In genomic region chr14:122075485-122076200, GRCm38 (mm10) we compare ENCODE assay signal across 17 mouse cellular contexts. TPM values are rescaled to one million over a fixed set of nuclear protein-coding genes. Genes with fewer than 3 reads are reported as not detected.
DNase-seq lines count a peak whose midpoint lies in the region; ATAC-seq and TF ChIP-seq lines count a peak whose summit lies in the region.
"Had no signal": no experiment of that assay in that cellular context is flagged by ENCODE, and none has a peak within 500 bp of the region (broad histone marks: within the 10 kb centered on the region; RNA-seq: fewer than 3 reads in every experiment).

No protein-coding gene starts in this region.

- ATAC-seq in liver, postnatal 0 days, result no peak
- ATAC-seq: forebrain, postnatal 0 days had no signal

- no peak for TF ChIP-seq EP300 in liver, postnatal 0 days (IDR thresholded peaks at IDR 0.05; ENCODE audit: low read depth)

- TF ChIP-seq CTCF in liver, adult 2 months (IDR thresholded peaks at IDR 0.05; ENCODE audit: low read depth, low read length), result no peak
- no peak for TF ChIP-seq CTCF in liver, postnatal 0 days (IDR thresholded peaks at IDR 0.05; ENCODE audit: low read depth)

- H3K27me3 ChIP-seq in liver, adult 2 months (ENCODE audit: control insufficient read depth, insufficient read depth, low read length), result no peaks in the 10 kb centered on the region
- H3K27me3 ChIP-seq in liver, postnatal 0 days (ENCODE audit: insufficient read depth, low read length), result no peaks in the 10 kb centered on the region
- H3K27me3 ChIP-seq in limb, embryonic 10.5 days (ENCODE audit: low read depth, poor library complexity, severe bottlenecking), result no peaks in the 10 kb centered on the region

- H3K9me3 ChIP-seq in liver, postnatal 0 days (ENCODE audit: low read length), result no peaks in the 10 kb centered on the region
- H3K9me3 ChIP-seq in limb, embryonic 10.5 days (replicated peaks), result no peaks in the 10 kb centered on the region
- H3K9me3 ChIP-seq: megakaryocyte, embryonic 14.5 days had no signal

- no peaks in the 10 kb centered on the region for H3K79me2 ChIP-seq in liver, adult 2 months (ENCODE audit: control insufficient read depth, insufficient read depth, low read length)

- TF ChIP-seq POLR2A in liver, adult 2 months (IDR thresholded peaks at IDR 0.05; ENCODE audit: extremely low read depth, insufficient read depth, low read length), result no peak

- intact Hi-C loops in heart, postnatal 25 days (cut with DNase I), result no loop called here

- H3K36me3 ChIP-seq in liver, adult 2 months (ENCODE audit: control insufficient read depth, insufficient read depth, low read length), result no peaks in the 10 kb centered on the region
- H3K36me3 ChIP-seq in liver, postnatal 0 days (replicated peaks; ENCODE audit: insufficient read depth, low read length), result no peaks in the 10 kb centered on the region
- no peaks in the 10 kb centered on the region for H3K36me3 ChIP-seq in limb, embryonic 10.5 days

- no peak overlapping the region for H3K4me3 ChIP-seq in liver, adult 2 months (ENCODE audit: insufficient read depth, low read depth, low read length)
- H3K4me3 ChIP-seq in liver, postnatal 0 days (ENCODE audit: low read depth, low read length), result no peak overlapping the region
- no peak overlapping the region for H3K4me3 ChIP-seq in limb, embryonic 10.5 days
- H3K4me3 ChIP-seq: megakaryocyte, embryonic 14.5 days had no signal

- peak; percentile 95 for DNase-seq in heart, adult 11 months
- DNase-seq in heart, postnatal 25 days (ENCODE audit: low spot score), result no peak
- peak; percentile 10 for DNase-seq in liver, adult 2 months (ENCODE audit: extremely low read depth, low read depth, low spot score)
- no peak for DNase-seq in liver, postnatal 0 days
- peak; percentile 29 for DNase-seq in gastrocnemius, postnatal 25 days
- DNase-seq in heart, postnatal 4 days, result peak; percentile 59
- no peak for DNase-seq in ovary, postnatal 14 days (ENCODE audit: low spot score)
- no peak for DNase-seq in limb, embryonic 10.5 days (ENCODE audit: low spot score)
- DNase-seq: adrenal gland, adult 2 months; cerebellum, adult 9-11 months; forebrain, postnatal 0 days; layer of hippocampus, adult 9-11 months; liver had no signal

- no peak overlapping the region for H3K4me2 ChIP-seq in liver, postnatal 0 days (ENCODE audit: low read depth, low read length)

- H3K4me1 ChIP-seq in liver, adult 2 months (ENCODE audit: control insufficient read depth, insufficient read depth, low read length), result no peaks in the 10 kb centered on the region; the same call in none of the 2 replicates
- H3K4me1 ChIP-seq in liver, postnatal 0 days (ENCODE audit: insufficient read depth), result peaks cover 5% of the 10 kb centered on the region; the same call in 1 of the 2 replicates
- no peaks in the 10 kb centered on the region for H3K4me1 ChIP-seq in limb, embryonic 10.5 days

- no peak overlapping the region for H3K27ac ChIP-seq in liver, adult 2 months (replicated peaks; ENCODE audit: insufficient read depth, low read depth, low read length)
- H3K27ac ChIP-seq in liver, postnatal 0 days (ENCODE audit: low read depth), result no peak overlapping the region
- H3K27ac ChIP-seq in limb, embryonic 10.5 days, result no peak overlapping the region

- no peak overlapping the region for H3K9ac ChIP-seq in liver, adult 2 months (ENCODE audit: low read depth, low read length)
- H3K9ac ChIP-seq in liver, postnatal 0 days (replicated peaks), result no peak overlapping the region
- H3K9ac ChIP-seq: forebrain, postnatal 0 days had no signal

- 81% methylated on average over 21 of the region's 21 CpGs for WGBS in liver, adult 2 months
- WGBS in liver, postnatal 0 days (ENCODE audit: insufficient replicate concordance), result 83% methylated on average over 21 of the region's 21 CpGs
- WGBS in limb, embryonic 10.5 days, result 90% methylated on average over 21 of the region's 21 CpGs

RNA-seq across cellular contexts. Expression of gene Tm9sf2, which starts 31.2 kb away (rescaled TPM):
- total RNA-seq in heart, postnatal 25 days (2021), result 100 to 1,000 TPM; 122 to 129 TPM
- total RNA-seq in liver, adult 2 months (2014; rRNA removed), result 157 and 174 TPM in 2 replicates
- polyA plus RNA-seq in liver, adult 2 months (2012; rRNA removed), result 132 and 152 TPM in 2 replicates
- polyA plus RNA-seq in liver, postnatal 0 days (2015; fragmentation: Nextera tagmentation; extraction: Ambion mirVana), result 99.3 and 107 TPM in 2 replicates
- total RNA-seq in gastrocnemius, postnatal 25 days (2021), result 10 to 100 TPM; 56.1 to 62.5 TPM
- total RNA-seq in heart, postnatal 4 days (2021), result 10 to 100 TPM; 98.4 to 99.8 TPM
- 102 and 115 TPM in 2 replicates for polyA plus RNA-seq in limb, embryonic 10.5 days (2016; fragmentation: Nextera tagmentation; extraction: Ambion mirVana)

RNA-seq across cellular contexts. Expression of gene Timm8a2, which starts 41.2 kb away (rescaled TPM):
- total RNA-seq in heart, postnatal 25 days (2021), result not detected
- total RNA-seq in liver, adult 2 months (2014; rRNA removed), result not detected in 2 replicates
- polyA plus RNA-seq in liver, adult 2 months (2012; rRNA removed), result not detected in 2 replicates
- not detected in 2 replicates for polyA plus RNA-seq in liver, postnatal 0 days (2015; fragmentation: Nextera tagmentation; extraction: Ambion mirVana)
- total RNA-seq in gastrocnemius, postnatal 25 days (2021), result not detected
- total RNA-seq in heart, postnatal 4 days (2021), result not detected
- not detected in 2 replicates for polyA plus RNA-seq in limb, embryonic 10.5 days (2016; fragmentation: Nextera tagmentation; extraction: Ambion mirVana)
- total RNA-seq: adrenal gland, adult 2 months; forebrain, postnatal 0 days; granulocyte monocyte progenitor cell, adult 5-6 weeks had no signal
- polyA plus RNA-seq: adrenal gland, adult 2 months; forebrain, postnatal 0 days; intestine, embryonic 14.5 days; lung, embryonic 16.5 days had no signal

Comparison
In these comparisons a context has a peak if more than half of its experiments do, and no peak if none do; other contexts are left out.
1. DNase-seq: peak in heart, adult 11 months (single experiment), liver, adult 2 months (single experiment), gastrocnemius, postnatal 25 days (single experiment) and heart, postnatal 4 days (single experiment); none in heart, postnatal 25 days (single experiment), liver, postnatal 0 days (single experiment), ovary, postnatal 14 days (single experiment) and limb, embryonic 10.5 days (single experiment).